Mouse (Mus musculus): Measurements from ENCODE around the gene Smg5. TPM values are rescaled to one million over a fixed set of nuclear protein-coding genes. Genes with fewer than 3 reads are reported as not detected.
A peak's percentile ranks its signal among the peaks of the same experiment; 100 is the strongest.

The Smg5 gene
- total and polyA plus RNA-seq, 2 experiments, result 14.1 to 36.6 TPM

- H3K27ac ChIP-seq (replicated peaks; ENCODE audit: insufficient read depth, low read depth, low read length), result no peak overlapping the region
- 85% methylated on average over 5 of the region's 5 CpGs for WGBS
- H3K4me1 ChIP-seq (ENCODE audit: control insufficient read depth, insufficient read depth, low read length), result peaks cover 8% of the 10 kb centered on the region
- TF ChIP-seq CTCF (IDR thresholded peaks at IDR 0.05; ENCODE audit: low read depth, low read length) (no peak), POLR2A (IDR thresholded peaks at IDR 0.05; ENCODE audit: extremely low read depth, insufficient read depth, low read length) (no peak)
- H3K27me3 ChIP-seq (ENCODE audit: control insufficient read depth, insufficient read depth, low read length), result no peaks in the 10 kb centered on the region
- H3K79me2 ChIP-seq (ENCODE audit: control insufficient read depth, insufficient read depth, low read length), result peaks cover 13% of the 10 kb centered on the region; the same call in 1 of the 2 replicates
- DNase-seq (ENCODE audit: extremely low read depth, low read depth, low spot score), result no peak
- 0 out of 2 replicates have a peak, but pooled peaks cover 2% of the 10 kb centered on the region for H3K36me3 ChIP-seq (ENCODE audit: control insufficient read depth, insufficient read depth, low read length)
- H3K4me3 ChIP-seq (ENCODE audit: insufficient read depth, low read depth, low read length), result no peak overlapping the region
- no peak overlapping the region for H3K9ac ChIP-seq (ENCODE audit: low read depth, low read length)
Observed at GRCm38 (mm10) chr3:88328956-88329355, 7.1 kb upstream of the Smg5 start.

DNA sequence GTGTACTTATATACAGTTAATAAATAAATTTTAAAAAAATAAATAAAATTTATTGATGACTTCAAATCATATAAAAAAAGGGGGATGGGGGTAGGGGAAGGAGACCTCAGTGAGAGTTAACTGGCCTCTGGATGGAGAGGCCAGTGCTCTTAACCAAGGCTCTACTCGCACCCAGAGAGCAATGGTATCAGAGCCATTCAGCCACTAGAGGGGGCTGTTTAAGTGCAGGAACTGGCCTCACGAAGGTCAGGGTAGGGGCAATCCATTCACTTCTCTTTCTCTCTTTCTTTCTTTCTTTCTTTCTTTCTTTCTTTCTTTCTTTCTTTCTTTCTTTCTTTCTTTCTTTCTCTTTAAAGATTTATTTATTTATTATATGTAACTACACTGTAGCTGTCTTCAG is 4.8 kb upstream of the Smg5 start:
- H3K79me2 ChIP-seq (ENCODE audit: control insufficient read depth, insufficient read depth, low read length), result 0 out of 2 replicates have a peak, but pooled peaks cover 2% of the 10 kb centered on the region
- 16% methylated on average over 2 of the region's 2 CpGs for WGBS
- DNase-seq (ENCODE audit: extremely low read depth, low read depth, low spot score), result peak; percentile 39

GRCm38 (mm10) chr3:88334029-88334658 is 1.9 kb upstream of the Smg5 start:
- Histone ChIP-seq H3K4me3 (ENCODE audit: insufficient read depth, low read depth, low read length) (no peak overlapping the region), H3K79me2 (ENCODE audit: control insufficient read depth, insufficient read depth, low read length) (peaks cover 4% of the 10 kb centered on the region; the same call in 1 of the 2 replicates), H3K36me3 (ENCODE audit: control insufficient read depth, insufficient read depth, low read length) (no peaks in the 10 kb centered on the region), H3K27ac (replicated peaks; ENCODE audit: insufficient read depth, low read depth, low read length) (no peak overlapping the region), H3K9ac (ENCODE audit: low read depth, low read length) (no peak overlapping the region), H3K4me1 (ENCODE audit: control insufficient read depth, insufficient read depth, low read length) (peaks cover 12% of the 10 kb centered on the region), H3K27me3 (ENCODE audit: control insufficient read depth, insufficient read depth, low read length) (no peaks in the 10 kb centered on the region)
- WGBS, result 50% methylated on average over 12 of the region's 12 CpGs
- peak; percentile 28 for DNase-seq (ENCODE audit: extremely low read depth, low read depth, low spot score)
- no peak for TF ChIP-seq POLR2A (IDR thresholded peaks at IDR 0.05; ENCODE audit: extremely low read depth, insufficient read depth, low read length)
- no peak for TF ChIP-seq CTCF (IDR thresholded peaks at IDR 0.05; ENCODE audit: low read depth, low read length)

More for the DNA sequence above, 4.8 kb upstream of the Smg5 start:
- Histone ChIP-seq H3K27ac (replicated peaks; ENCODE audit: insufficient read depth, low read depth, low read length) (no peak overlapping the region), H3K4me1 (ENCODE audit: control insufficient read depth, insufficient read depth, low read length) (peaks cover 3% of the 10 kb centered on the region; the same call in 1 of the 2 replicates), H3K9ac (ENCODE audit: low read depth, low read length) (no peak overlapping the region), H3K27me3 (ENCODE audit: control insufficient read depth, insufficient read depth, low read length) (no peaks in the 10 kb centered on the region), H3K4me3 (ENCODE audit: insufficient read depth, low read depth, low read length) (no peak overlapping the region), H3K36me3 (ENCODE audit: control insufficient read depth, insufficient read depth, low read length) (0 out of 2 replicates have a peak, but pooled peaks cover 2% of the 10 kb centered on the region)
- TF ChIP-seq POLR2A (IDR thresholded peaks at IDR 0.05; ENCODE audit: extremely low read depth, insufficient read depth, low read length) (no peak), CTCF (IDR thresholded peaks at IDR 0.05; ENCODE audit: low read depth, low read length) (peak; percentile 78)

- H3K4me3 ChIP-seq (ENCODE audit: insufficient read depth, low read depth, low read length), result peak overlapping the region; percentile 69; the same call in 1 of the 2 replicates
- H3K4me1 ChIP-seq (ENCODE audit: control insufficient read depth, insufficient read depth, low read length), result peaks cover 14% of the 10 kb centered on the region
- peak overlapping the region; percentile 74 for H3K27ac ChIP-seq (replicated peaks; ENCODE audit: insufficient read depth, low read depth, low read length)
- DNase-seq (ENCODE audit: extremely low read depth, low read depth, low spot score), result peak; percentile 30
- H3K36me3 ChIP-seq (ENCODE audit: control insufficient read depth, insufficient read depth, low read length), result no peaks in the 10 kb centered on the region
- H3K27me3 ChIP-seq (ENCODE audit: control insufficient read depth, insufficient read depth, low read length), result no peaks in the 10 kb centered on the region
- 26% methylated on average over 3 of the region's 3 CpGs for WGBS
- TF ChIP-seq POLR2A (IDR thresholded peaks at IDR 0.05; ENCODE audit: extremely low read depth, insufficient read depth, low read length) (no peak), CTCF (IDR thresholded peaks at IDR 0.05; ENCODE audit: low read depth, low read length) (no peak)
- H3K79me2 ChIP-seq (ENCODE audit: control insufficient read depth, insufficient read depth, low read length), result peaks cover 4% of the 10 kb centered on the region; the same call in 1 of the 2 replicates
- H3K9ac ChIP-seq (ENCODE audit: low read depth, low read length), result peak overlapping the region; percentile 77
Observed at GRCm38 (mm10) chr3:88334902-88335435, 1.1 kb upstream of the Smg5 start.

GRCm38 (mm10) chr3:88335436-88336053 is 515 bp upstream of the Smg5 start:
- H3K4me3 ChIP-seq (ENCODE audit: insufficient read depth, low read depth, low read length), result peak overlapping the region; percentile 69
- no peaks in the 10 kb centered on the region for H3K27me3 ChIP-seq (ENCODE audit: control insufficient read depth, insufficient read depth, low read length)
- H3K36me3 ChIP-seq (ENCODE audit: control insufficient read depth, insufficient read depth, low read length), result no peaks in the 10 kb centered on the region
- H3K79me2 ChIP-seq (ENCODE audit: control insufficient read depth, insufficient read depth, low read length), result peaks cover 4% of the 10 kb centered on the region; the same call in 1 of the 2 replicates
- TF ChIP-seq CTCF (IDR thresholded peaks at IDR 0.05; ENCODE audit: low read depth, low read length) (no peak), POLR2A (IDR thresholded peaks at IDR 0.05; ENCODE audit: extremely low read depth, insufficient read depth, low read length) (no peak)
- DNase-seq (ENCODE audit: extremely low read depth, low read depth, low spot score), result peak; percentile 48
- peak overlapping the region; percentile 74 for H3K27ac ChIP-seq (replicated peaks; ENCODE audit: insufficient read depth, low read depth, low read length)
- H3K9ac ChIP-seq (ENCODE audit: low read depth, low read length), result peak overlapping the region; percentile 77
- peaks cover 14% of the 10 kb centered on the region for H3K4me1 ChIP-seq (ENCODE audit: control insufficient read depth, insufficient read depth, low read length)
- WGBS, result under 1% methylated on average over 27 of the region's 27 CpGs
